Comparison of ENCODE assay signal across 8 mouse cellular contexts in genomic region chr2:112239212-112239934, GRCm38 (mm10). TPM values are rescaled to one million over a fixed set of nuclear protein-coding genes. Genes with fewer than 3 reads are reported as not detected.
DNase-seq lines count a peak whose midpoint lies in the region; ATAC-seq lines count a peak whose summit lies in the region.

Gene Lpcat4 (plus strand): TSS chr2:112239468.

- H3K27me3 ChIP-seq in hindbrain, embryonic 12.5 days, result peaks cover 7% of the 10 kb centered on the region; the same call in 1 of the 2 replicates

- H3K27ac ChIP-seq in hindbrain, embryonic 12.5 days, result peak within 1 kb of the TSS; percentile 97

- peak; percentile 88 for ATAC-seq in hindbrain, embryonic 12.5 days (ENCODE audit: low FRiP score)

- peaks cover 7% of the 10 kb centered on the region; the same call in 1 of the 2 replicates for H3K36me3 ChIP-seq in hindbrain, embryonic 12.5 days

- H3K4me3 ChIP-seq in hindbrain, embryonic 12.5 days, result peak within 1 kb of the TSS; percentile 78

- peak within 1 kb of the TSS; percentile 87 for H3K9ac ChIP-seq in hindbrain, embryonic 12.5 days

- H3K9me3 ChIP-seq in hindbrain, embryonic 12.5 days (replicated peaks), result no peaks in the 10 kb centered on the region

- peak; percentile 92 for DNase-seq in NIH3T3 (ENCODE audit: low read depth)
- peak; percentile 90 for DNase-seq in cerebellum, adult 9-11 months
- DNase-seq in frontal cortex, postnatal 10 days (ENCODE audit: low spot score in 2 of 2), result peak; percentile 81 to 91
- DNase-seq in layer of hippocampus, postnatal 14 days (ENCODE audit: low spot score in 2 of 2), result peak; percentile 91 to 92
- DNase-seq in lung, postnatal 10 days, result peak; percentile 93
- peak; percentile 90 for DNase-seq in ovary, postnatal 14 days (ENCODE audit: low spot score)
- DNase-seq in thymus, postnatal 25 days, result peak; percentile 90

- H3K4me2 ChIP-seq in hindbrain, embryonic 12.5 days (replicated peaks), result peak within 1 kb of the TSS; percentile 86

- peaks cover 9% of the 10 kb centered on the region for H3K4me1 ChIP-seq in hindbrain, embryonic 12.5 days

- WGBS in hindbrain, embryonic 12.5 days, result under 1% methylated on average over 75 of the region's 94 CpGs

RNA-seq across cellular contexts. Expression of gene Lpcat4, which starts in this region (rescaled TPM):
- polyA plus RNA-seq in hindbrain, embryonic 12.5 days (2016; fragmentation: Nextera tagmentation; extraction: Ambion mirVana), result 12.1 and 15.5 TPM in 2 replicates
- 10 to 100 TPM; 61.9 to 78.3 TPM for total RNA-seq in layer of hippocampus, postnatal 14 days (2021)

Comparison
In these comparisons a context has a peak if more than half of its experiments do, and no peak if none do; other contexts are left out.
1. Peak in every context shown above with its lines: DNase-seq, ATAC-seq, H3K4me3 ChIP-seq and H3K27ac ChIP-seq.